Mouse (Mus musculus) heart, embryonic 11.5 days (tissue): ENCODE results near the gene 4931409K22Rik. TPM values are rescaled to one million over a fixed set of nuclear protein-coding genes. Genes with fewer than 3 reads are reported as not detected.

Experiments
- ATAC-seq: fragments of 200-750 bp; cut with Nextera tagmentation; replicated peaks from 2 replicates; pipeline ENCODE4 v1.8.0; 2017; ENCODE audit warnings: moderate library complexity; ENCODE audit not compliant: insufficient number of reproducible peaks, low FRiP score, low TSS enrichment
- H3K27ac ChIP-seq: fragments of 300-500 bp; sonication (generic); 2 replicates; pipeline ENCODE4 v1.5.1; 2014; ENCODE audit warnings: mild to moderate bottlenecking, low read depth, low read length
- H3K27me3 ChIP-seq: fragments of 300-500 bp; sonication (generic); 2 replicates; pipeline ENCODE4 v1.6.1; 2014; ENCODE audit warnings: mild to moderate bottlenecking, low read length, mixed read lengths; ENCODE audit not compliant: control insufficient read depth, insufficient read depth
- H3K36me3 ChIP-seq: fragments of 300-500 bp; sonication (generic); 2 replicates; pipeline ENCODE4 v1.6.1; 2014; ENCODE audit warnings: mild to moderate bottlenecking, low read length, moderate library complexity, mixed read lengths; ENCODE audit not compliant: control insufficient read depth, insufficient read depth
- H3K4me1 ChIP-seq: fragments of 300-500 bp; sonication (generic); 2 replicates; pipeline ENCODE4 v1.6.1; 2014; ENCODE audit warnings: low read length; ENCODE audit not compliant: control insufficient read depth, insufficient read depth
- H3K4me2 ChIP-seq: fragments of 300-500 bp; sonication (generic); 2 replicates; pipeline ENCODE4 v1.6.1; 2014; ENCODE audit warnings: mild to moderate bottlenecking, moderate library complexity
- H3K4me3 ChIP-seq: fragments of 300-500 bp; sonication (generic); 2 replicates; pipeline ENCODE4 v1.5.1; 2014; ENCODE audit warnings: low read depth, low read length
- H3K9ac ChIP-seq: fragments of 300-500 bp; sonication (generic); 2 replicates; pipeline ENCODE4 v1.6.1; 2014; ENCODE audit warnings: mild to moderate bottlenecking, low read depth, low read length, moderate library complexity
- H3K9me3 ChIP-seq: fragments of 300-500 bp; sonication (generic); replicated peaks from 2 replicates; pipeline ENCODE4 v1.6.1; 2016; ENCODE audit warnings: low read length; ENCODE audit not compliant: control insufficient read depth
- WGBS: fragments of 180-500 bp; shearing (Covaris S2); extraction: QIAGEN DNeasy Blood & Tissue Kit; methylation state at CpG from one replicate; pipeline ENCODE4 v1.1.7; 2014; ENCODE audit not compliant: insufficient replicate concordance; 5-methylcytosine and 5-hydroxymethylcytosine counted together
- polyA plus RNA-seq: library from polyadenylated mRNA; unstranded; fragments of >200 nt; fragmentation: Nextera tagmentation; extraction: Ambion mirVana; gene quantifications from 2 replicates; pipeline ENCODE4 v1.2.1, GENCODE M21; 2014

Gene 4931409K22Rik
- polyA plus RNA-seq, 1 experiment from 2014 or later: not detected

DNA sequence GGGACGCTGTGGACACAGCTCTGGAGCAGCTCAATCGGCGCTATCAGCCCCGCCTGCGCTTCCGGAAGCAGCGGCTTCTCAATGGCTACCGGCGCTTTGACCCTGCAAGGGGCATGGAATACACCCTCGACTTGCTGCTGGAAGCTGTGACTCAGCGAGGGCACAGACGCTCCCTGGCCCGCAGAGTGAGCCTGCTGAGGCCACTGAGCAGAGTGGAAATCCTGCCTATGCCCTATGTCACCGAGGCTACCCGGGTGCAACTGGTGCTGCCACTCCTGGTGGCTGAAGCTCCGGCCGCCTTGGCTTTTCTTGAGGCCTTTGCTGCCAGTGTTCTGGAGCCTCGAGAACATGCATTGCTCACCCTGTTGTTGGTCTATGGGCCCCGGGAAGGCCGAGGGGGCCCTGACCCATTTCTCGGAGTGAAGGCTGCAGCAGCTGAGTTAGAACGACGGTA is 34.7 kb upstream of the 4931409K22Rik start:
- H3K9me3 ChIP-seq: no peaks in the 10 kb centered on the region
- no peak overlapping the region; the same call in 1 of the 2 replicates for H3K27ac ChIP-seq
- H3K4me1 ChIP-seq: peaks cover 29% of the 10 kb centered on the region
- no peaks in the 10 kb centered on the region for H3K27me3 ChIP-seq
- 26% methylated on average over 23 of the region's 23 CpGs for WGBS
- H3K4me3 ChIP-seq: no peak overlapping the region
- peak overlapping the region; percentile 41 for H3K4me2 ChIP-seq
- peak overlapping the region; percentile 28; the same call in 1 of the 2 replicates for H3K9ac ChIP-seq
- 0 out of 2 replicates have a peak, but pooled peaks have one; percentile 23 for ATAC-seq
- peaks cover 40% of the 10 kb centered on the region for H3K36me3 ChIP-seq

DNA sequence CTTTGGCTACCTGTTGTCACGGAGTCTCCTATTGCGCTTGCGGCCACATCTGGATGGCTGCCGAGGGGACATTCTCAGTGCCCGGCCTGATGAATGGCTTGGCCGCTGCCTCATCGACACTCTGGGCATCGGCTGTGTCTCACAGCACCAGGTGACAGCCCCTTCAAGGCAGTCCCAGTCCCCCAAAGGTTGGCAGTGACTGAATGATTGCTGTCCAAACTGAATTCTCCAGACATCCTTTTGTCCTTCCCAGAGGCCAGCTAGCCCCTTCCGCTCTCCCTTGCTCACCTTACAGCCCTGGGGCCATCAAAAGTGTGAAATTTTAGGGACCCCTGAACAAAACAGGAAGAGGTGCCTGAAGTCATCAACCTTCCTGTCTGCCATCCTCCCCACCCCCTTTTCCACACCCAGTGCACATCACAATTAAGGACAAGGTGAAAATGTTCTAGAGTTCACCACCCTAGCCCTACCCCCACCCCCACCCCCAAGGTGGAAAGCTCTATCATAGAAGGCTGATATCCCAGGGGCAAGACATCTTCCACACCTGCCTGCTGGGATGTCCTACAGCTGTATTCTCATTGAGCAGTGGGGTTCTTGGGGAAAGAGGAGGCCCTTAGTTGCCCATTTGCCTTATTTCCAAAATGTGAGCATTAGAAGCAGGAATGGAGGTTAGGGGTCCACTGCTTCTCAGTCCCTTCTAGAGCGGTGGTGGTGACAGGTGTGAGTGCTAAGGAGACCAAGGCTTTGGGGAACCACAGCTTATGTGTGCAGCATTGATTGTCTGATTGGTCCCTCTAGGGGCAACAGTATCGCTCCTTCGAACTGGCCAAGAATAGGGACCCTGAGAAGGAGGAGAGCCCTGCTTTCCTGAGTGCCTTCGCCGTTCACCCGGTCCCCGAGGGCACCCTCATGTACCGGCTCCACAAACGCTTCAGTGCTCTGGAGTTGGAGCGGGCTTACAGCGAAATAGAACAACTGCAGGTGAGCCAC is 33.2 kb upstream of the 4931409K22Rik start:
- ATAC-seq: no peak
- H3K27me3 ChIP-seq: no peaks in the 10 kb centered on the region
- no peak overlapping the region; the same call in 1 of the 2 replicates for H3K9ac ChIP-seq
- peaks cover 29% of the 10 kb centered on the region for H3K4me1 ChIP-seq
- H3K27ac ChIP-seq: no peak overlapping the region
- 85% methylated on average over 20 of the region's 20 CpGs for WGBS
- peaks cover 31% of the 10 kb centered on the region for H3K36me3 ChIP-seq
- no peaks in the 10 kb centered on the region for H3K9me3 ChIP-seq
- no peak overlapping the region for H3K4me2 ChIP-seq
- H3K4me3 ChIP-seq: no peak overlapping the region

DNA sequence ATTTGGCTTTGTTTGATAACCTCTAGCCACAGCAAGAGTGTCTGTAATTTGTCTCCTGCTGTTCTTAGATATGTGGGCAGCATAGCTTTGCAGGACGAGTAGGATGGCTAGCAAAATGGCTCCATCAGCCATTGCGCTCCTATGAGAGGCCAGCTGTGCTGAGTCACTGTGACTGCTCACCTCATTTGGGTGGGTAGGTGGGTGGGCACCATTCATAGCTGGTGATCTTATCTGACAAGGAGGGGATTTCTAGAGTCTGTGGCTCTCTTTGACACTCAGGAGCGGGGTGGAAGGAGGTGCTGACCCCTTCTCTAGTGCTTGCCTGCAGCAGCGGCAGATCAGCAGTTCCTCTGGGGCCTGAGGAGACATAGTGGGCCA is 30.6 kb upstream of the 4931409K22Rik start:
- Histone ChIP-seq H3K27ac (peak overlapping the region; percentile 84), H3K9me3 (no peaks in the 10 kb centered on the region), H3K4me3 (peak overlapping the region; percentile 91), H3K4me2 (peak overlapping the region; percentile 72), H3K9ac (peak overlapping the region; percentile 90), H3K27me3 (no peaks in the 10 kb centered on the region), H3K4me1 (peaks cover 23% of the 10 kb centered on the region), H3K36me3 (peaks cover 13% of the 10 kb centered on the region)
- WGBS: 15% methylated on average over 4 of the region's 4 CpGs
- peak; percentile 45; the same call in 1 of the 2 replicates for ATAC-seq

DNA sequence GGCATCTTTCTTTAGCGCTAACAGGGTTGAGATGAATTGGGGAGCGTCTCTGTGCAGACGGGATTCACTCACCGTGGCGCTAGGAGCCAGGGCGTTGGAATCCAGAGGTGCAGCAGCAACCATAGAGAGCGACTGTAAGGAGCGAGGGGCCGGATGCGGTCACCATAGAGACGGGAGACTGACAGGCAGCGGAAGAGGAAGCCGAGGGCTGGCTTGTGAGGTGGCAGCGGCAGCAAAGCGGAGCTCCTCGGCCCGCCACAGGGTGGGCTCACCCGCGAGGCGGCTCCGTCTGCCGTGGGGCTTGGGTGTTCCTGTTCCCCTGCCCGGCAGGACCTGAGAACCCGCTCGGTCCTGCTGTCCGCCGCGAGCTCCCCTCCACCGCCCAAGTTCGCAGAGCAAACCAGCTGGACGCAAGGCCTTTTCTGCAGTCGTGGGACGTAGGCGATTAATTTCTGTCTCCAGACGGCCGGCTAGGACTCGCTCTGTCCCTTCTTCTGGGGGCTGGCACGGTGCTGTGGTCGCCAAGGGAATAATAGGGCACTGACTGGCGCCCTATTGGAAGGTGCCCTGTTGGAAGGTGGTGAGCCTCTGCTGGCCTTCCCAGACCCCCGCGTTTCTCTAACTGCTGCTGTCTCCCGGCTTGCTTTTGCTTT is 30.1 kb upstream of the 4931409K22Rik start, which contains the start of gene Chpf2:
Chpf2 (plus strand) TSS at position 195 of the 653 bp plus-strand sequence.
- H3K27ac ChIP-seq: peak within 1 kb of the TSS; percentile 84
- peak within 1 kb of the TSS; percentile 91 for H3K4me3 ChIP-seq
- no peaks in the 10 kb centered on the region for H3K27me3 ChIP-seq
- WGBS: under 1% methylated on average over 43 of the region's 43 CpGs
- H3K9me3 ChIP-seq: no peaks in the 10 kb centered on the region
- H3K4me2 ChIP-seq: peak within 1 kb of the TSS; percentile 72
- H3K9ac ChIP-seq: peak within 1 kb of the TSS; percentile 90
- peaks cover 8% of the 10 kb centered on the region for H3K36me3 ChIP-seq
- peaks cover 18% of the 10 kb centered on the region for H3K4me1 ChIP-seq
- peak; percentile 77 for ATAC-seq

DNA sequence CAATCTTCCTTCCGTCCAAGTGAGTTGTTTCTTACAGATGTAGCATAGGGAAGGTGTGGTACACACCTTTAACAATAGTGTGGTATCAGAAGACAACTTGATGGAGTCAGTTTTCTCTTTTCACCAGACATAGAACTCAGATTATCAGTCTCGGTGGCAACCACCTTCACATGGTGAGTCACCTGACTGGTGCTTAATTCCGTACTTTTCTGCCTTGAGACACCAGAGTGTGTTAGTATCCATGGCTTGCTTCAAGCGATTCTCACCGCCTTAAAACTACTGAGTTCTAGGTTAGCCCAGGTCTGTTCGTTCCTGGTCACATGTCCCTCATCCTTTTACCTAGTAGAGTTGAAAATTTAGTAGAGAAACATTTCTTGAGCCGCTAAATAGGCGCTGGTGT is 29.5 kb upstream of the 4931409K22Rik start:
- Histone ChIP-seq H3K9ac (peak overlapping the region; percentile 90), H3K27ac (no peak overlapping the region), H3K4me3 (peak overlapping the region; percentile 91), H3K27me3 (no peaks in the 10 kb centered on the region), H3K4me1 (peaks cover 14% of the 10 kb centered on the region), H3K4me2 (peak overlapping the region; percentile 72), H3K9me3 (no peaks in the 10 kb centered on the region), H3K36me3 (peaks cover 3% of the 10 kb centered on the region; the same call in 1 of the 2 replicates)
- no peak for ATAC-seq
- 12% methylated on average over 8 of the region's 8 CpGs for WGBS

DNA sequence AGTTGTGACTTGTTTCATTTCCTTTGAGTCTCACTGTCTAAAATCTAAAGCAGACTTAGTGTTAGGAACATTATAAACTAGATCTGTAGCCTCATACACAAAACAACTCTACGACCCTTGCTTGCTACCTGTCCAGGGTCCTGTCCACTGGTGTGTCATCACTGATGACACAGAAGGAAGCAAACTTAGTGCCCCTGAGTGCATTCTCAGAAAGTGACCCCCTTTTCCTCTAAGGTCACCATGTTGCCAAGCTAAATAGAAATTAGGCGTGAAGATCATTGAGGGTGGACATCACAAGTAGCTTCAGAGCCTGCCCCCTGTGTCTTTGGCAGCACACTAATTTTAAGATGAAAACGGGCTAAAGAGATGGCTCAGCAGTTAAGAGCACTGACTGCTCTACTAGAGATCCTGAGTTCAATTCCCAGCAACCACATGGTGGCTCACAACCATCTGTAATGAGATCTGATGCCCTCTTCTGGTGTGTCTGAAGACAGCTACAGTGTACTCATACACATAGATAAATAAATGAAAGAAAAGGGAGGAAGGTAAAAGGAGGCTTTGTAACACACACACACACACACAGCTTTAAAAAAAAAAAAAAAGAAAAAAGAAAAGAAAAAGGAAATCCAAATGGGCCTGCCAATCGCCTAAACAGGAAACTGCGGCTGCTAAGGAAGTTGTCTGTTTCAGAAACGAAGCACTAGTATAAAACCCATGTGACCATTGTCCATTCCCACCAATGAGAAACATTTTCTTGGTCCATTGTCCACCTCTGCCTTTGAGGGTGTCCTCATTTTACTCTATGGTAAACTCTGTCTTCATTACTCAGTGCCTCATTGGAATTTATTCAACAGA is 21.7 kb upstream of the 4931409K22Rik start:
- Histone ChIP-seq H3K9me3 (no peaks in the 10 kb centered on the region), H3K36me3 (peaks cover 7% of the 10 kb centered on the region; the same call in 1 of the 2 replicates), H3K4me2 (peak overlapping the region; percentile 74), H3K9ac (peak overlapping the region; percentile 64), H3K27ac (peak overlapping the region; percentile 78), H3K27me3 (no peaks in the 10 kb centered on the region), H3K4me3 (peak overlapping the region; percentile 82), H3K4me1 (peaks cover 7% of the 10 kb centered on the region)
- ATAC-seq: no peak
- WGBS: 55% methylated on average over 6 of the region's 6 CpGs

DNA sequence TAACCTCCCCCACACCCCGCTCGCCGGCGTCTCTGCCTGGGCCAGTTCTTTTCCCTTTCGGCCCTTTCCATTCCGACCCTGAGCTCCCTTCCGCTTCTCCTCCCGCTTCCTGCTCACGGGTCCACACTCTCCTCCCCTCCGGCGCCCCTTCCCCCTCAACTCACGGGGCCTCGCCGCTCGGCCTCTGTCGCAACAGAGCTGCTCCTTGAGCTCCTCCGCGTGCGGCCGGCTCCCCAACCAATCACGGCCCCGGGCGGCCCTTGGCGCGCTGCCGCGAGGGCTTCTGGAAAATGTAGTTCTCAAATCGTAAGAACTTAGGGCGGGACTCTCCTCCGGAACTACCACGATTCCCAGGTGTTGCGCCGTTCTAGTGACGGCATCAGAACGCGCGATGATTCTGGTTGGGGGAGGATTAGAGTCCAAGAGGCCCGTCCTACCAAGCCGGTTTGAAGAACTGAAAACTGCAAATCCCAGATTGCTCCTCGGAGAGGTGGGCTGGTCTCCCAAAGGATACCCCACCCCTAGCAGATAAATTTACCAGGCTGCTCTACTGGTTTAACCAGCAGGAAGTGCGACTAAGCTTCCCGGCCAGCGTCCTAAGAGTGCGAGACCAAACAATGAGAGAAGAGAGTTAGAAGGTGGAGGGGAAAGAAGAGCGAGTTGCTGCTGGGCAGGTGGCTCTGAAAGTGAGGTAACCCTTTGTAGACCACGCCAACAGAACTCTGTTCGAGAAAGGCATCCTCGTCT is 20.7 kb upstream of the 4931409K22Rik start, which contains the start of gene Abcf2:
Abcf2 (minus strand) TSS at position 285 of the 747 bp plus-strand sequence.
- H3K9ac ChIP-seq: peak within 1 kb of the TSS; percentile 84
- WGBS: 1% methylated on average over 47 of the region's 48 CpGs
- no peaks in the 10 kb centered on the region for H3K9me3 ChIP-seq
- H3K4me1 ChIP-seq: peaks cover 7% of the 10 kb centered on the region
- peak within 1 kb of the TSS; percentile 76 for H3K4me2 ChIP-seq
- no peaks in the 10 kb centered on the region for H3K27me3 ChIP-seq
- H3K36me3 ChIP-seq: peaks cover 10% of the 10 kb centered on the region
- peak; percentile 95 for ATAC-seq
- H3K4me3 ChIP-seq: peak within 1 kb of the TSS; percentile 82
- peak within 1 kb of the TSS; percentile 78 for H3K27ac ChIP-seq
